Comparison of ENCODE assay signal across 24 mouse cellular contexts in genomic region chr12:40496387-40496786, GRCm38 (mm10). TPM values are rescaled to one million over a fixed set of nuclear protein-coding genes. Genes with fewer than 3 reads are reported as not detected.
A peak's percentile ranks its signal among the peaks of the same experiment; 100 is the strongest.
DNase-seq lines count a peak whose midpoint lies in the region; ATAC-seq and TF ChIP-seq lines count a peak whose summit lies in the region.
"Had no signal": no experiment of that assay in that cellular context is flagged by ENCODE, and none has a peak within 500 bp of the region (broad histone marks: within the 10 kb centered on the region; RNA-seq: fewer than 3 reads in every experiment).

No protein-coding gene starts in this region.

- 74% methylated on average over 11 of the region's 11 CpGs for WGBS in forebrain, postnatal 0 days
- 85% methylated on average over 11 of the region's 11 CpGs for WGBS in forebrain, embryonic 11.5 days
- 39% methylated on average over 11 of the region's 11 CpGs for WGBS in stomach, embryonic 14.5 days

- DNase-seq in forebrain, postnatal 0 days: no peak
- DNase-seq in forebrain, embryonic 11.5 days (ENCODE audit: low spot score): no peak
- no peak for DNase-seq in left cerebral cortex, adult 2 months (ENCODE audit: extremely low spot score in 1 of 2, low spot score in 2 of 2)
- DNase-seq in left cerebral cortex, postnatal 10 days (ENCODE audit: extremely low spot score in 1 of 2, low spot score in 2 of 2): no peak
- peak; percentile 41 for DNase-seq in MN1 (ENCODE audit: low spot score)
- no peak for DNase-seq in kidney, postnatal 25 days
- no peak for DNase-seq in cerebellum, adult 9-11 months
- DNase-seq: adrenal gland, postnatal 36 days; cerebellum, adult 11-12 months; cerebellum, postnatal 14 days; kidney, postnatal 4 days; layer of hippocampus, adult 9-11 months; liver; midbrain, embryonic 14.5 days; thymus, postnatal 14 days had no signal

- no peaks in the 10 kb centered on the region for H3K9me3 ChIP-seq in forebrain, postnatal 0 days (ENCODE audit: low read length)
- H3K9me3 ChIP-seq in forebrain, embryonic 11.5 days (ENCODE audit: control insufficient read depth, low read length): no peaks in the 10 kb centered on the region
- no peaks in the 10 kb centered on the region for H3K9me3 ChIP-seq in stomach, embryonic 14.5 days (ENCODE audit: control insufficient read depth, low read depth, low read length)
- H3K9me3 ChIP-seq: forebrain, embryonic 10.5 days; heart, embryonic 13.5 days; hindbrain, embryonic 13.5 days; limb, embryonic 10.5 days; liver, embryonic 15.5 days; neural tube, embryonic 12.5 days had no signal

- H3K4me3 ChIP-seq in forebrain, postnatal 0 days (ENCODE audit: low read depth, low read length): no peak overlapping the region
- no peak overlapping the region for H3K4me3 ChIP-seq in forebrain, embryonic 11.5 days (ENCODE audit: low read depth, low read length)
- peak overlapping the region; percentile 23 for H3K4me3 ChIP-seq in left cerebral cortex, adult 2 months
- H3K4me3 ChIP-seq in stomach, embryonic 14.5 days (ENCODE audit: low read depth, low read length): no peak overlapping the region
- H3K4me3 ChIP-seq: forebrain, embryonic 10.5 days; heart, embryonic 13.5 days; hindbrain, embryonic 13.5 days; limb, embryonic 10.5 days; liver, embryonic 15.5 days; megakaryocyte, embryonic 14.5 days; neural tube, embryonic 12.5 days had no signal

- H3K27ac ChIP-seq in forebrain, postnatal 0 days (ENCODE audit: low read depth, low read length): no peak overlapping the region; the same call in 1 of the 2 replicates
- H3K27ac ChIP-seq in forebrain, embryonic 11.5 days (ENCODE audit: low read depth, low read length): no peak overlapping the region
- H3K27ac ChIP-seq in left cerebral cortex, adult 2 months: peak overlapping the region; percentile 0; the same call in 1 of the 2 replicates
- H3K27ac ChIP-seq in stomach, embryonic 14.5 days (ENCODE audit: low read length): no peak overlapping the region
- H3K27ac ChIP-seq: forebrain, embryonic 10.5 days; heart, embryonic 13.5 days; hindbrain, embryonic 13.5 days; limb, embryonic 10.5 days; liver, embryonic 15.5 days; neural tube, embryonic 12.5 days had no signal

- H3K4me1 ChIP-seq in forebrain, postnatal 0 days (ENCODE audit: insufficient read depth): 0 out of 2 replicates have a peak, but pooled peaks cover 5% of the 10 kb centered on the region
- no peaks in the 10 kb centered on the region; the same call in 1 of the 2 replicates for H3K4me1 ChIP-seq in forebrain, embryonic 11.5 days (replicated peaks; ENCODE audit: control insufficient read depth, insufficient read depth, low read length)
- peaks cover 12% of the 10 kb centered on the region; the same call in 1 of the 2 replicates for H3K4me1 ChIP-seq in stomach, embryonic 14.5 days (ENCODE audit: control insufficient read depth, insufficient read depth, low read length)
- H3K4me1 ChIP-seq: megakaryocyte, embryonic 14.5 days had no signal

- intact Hi-C loops in left cerebral cortex, adult 2 months (cut with DNase I): no loop called here
- intact Hi-C loops in left cerebral cortex, postnatal 10 days (cut with DNase I): loop anchor here (5.0 kb wide), 1 partner anchor 49 kb away; the partner anchor contains the start of genes Dock4 and Zfp277

- TF ChIP-seq CTCF in forebrain, postnatal 0 days (IDR thresholded peaks at IDR 0.05; ENCODE audit: low read depth): no peak
- TF ChIP-seq CTCF in left cerebral cortex, adult 2 months (IDR thresholded peaks at IDR 0.05): no peak

- peak; percentile 49 for ATAC-seq in forebrain, postnatal 0 days
- ATAC-seq in forebrain, embryonic 11.5 days (replicated peaks; ENCODE audit: low FRiP score): no peak
- no peak for ATAC-seq in stomach, embryonic 14.5 days (ENCODE audit: insufficient number of reproducible peaks, insufficient read depth, low FRiP score, low read depth)
- ATAC-seq: inflammation-experienced regulatory T-cells, adult 6 months had no signal

- no peaks in the 10 kb centered on the region for H3K36me3 ChIP-seq in forebrain, postnatal 0 days (ENCODE audit: insufficient read depth)
- H3K36me3 ChIP-seq in forebrain, embryonic 11.5 days (ENCODE audit: control insufficient read depth, insufficient read depth, low read length): no peaks in the 10 kb centered on the region
- no peaks in the 10 kb centered on the region for H3K36me3 ChIP-seq in stomach, embryonic 14.5 days (ENCODE audit: control insufficient read depth, insufficient read depth, low read length)
- H3K36me3 ChIP-seq: forebrain, embryonic 10.5 days; heart, embryonic 13.5 days; hindbrain, embryonic 13.5 days; limb, embryonic 10.5 days; liver, embryonic 15.5 days; neural tube, embryonic 12.5 days had no signal

- H3K9ac ChIP-seq in forebrain, postnatal 0 days: no peak overlapping the region
- no peak overlapping the region for H3K9ac ChIP-seq in forebrain, embryonic 11.5 days (ENCODE audit: low read length)
- no peak overlapping the region for H3K9ac ChIP-seq in stomach, embryonic 14.5 days (replicated peaks; ENCODE audit: low read depth, low read length)
- H3K9ac ChIP-seq: heart, embryonic 13.5 days; hindbrain, embryonic 13.5 days; liver, embryonic 15.5 days; neural tube, embryonic 12.5 days had no signal

- H3K4me2 ChIP-seq in forebrain, postnatal 0 days (ENCODE audit: low read depth): no peak overlapping the region
- H3K4me2 ChIP-seq in forebrain, embryonic 11.5 days (ENCODE audit: low read depth, low read length, severe bottlenecking): no peak overlapping the region
- H3K4me2 ChIP-seq in stomach, embryonic 14.5 days (replicated peaks; ENCODE audit: low read depth, low read length): 0 out of 2 replicates have a peak overlapping the region, but pooled peaks have one; percentile 0
- H3K4me2 ChIP-seq: heart, embryonic 13.5 days; hindbrain, embryonic 13.5 days; liver, embryonic 15.5 days; neural tube, embryonic 12.5 days had no signal

- H3K27me3 ChIP-seq in forebrain, postnatal 0 days (ENCODE audit: insufficient read depth, low read length): no peaks in the 10 kb centered on the region
- no peaks in the 10 kb centered on the region for H3K27me3 ChIP-seq in forebrain, embryonic 11.5 days (ENCODE audit: control insufficient read depth, insufficient read depth, low read length)
- H3K27me3 ChIP-seq in stomach, embryonic 14.5 days (ENCODE audit: control insufficient read depth, insufficient read depth, low read length): no peaks in the 10 kb centered on the region
- H3K27me3 ChIP-seq: heart, embryonic 13.5 days; hindbrain, embryonic 13.5 days; liver, embryonic 15.5 days; neural tube, embryonic 12.5 days had no signal

RNA-seq across cellular contexts. Expression of gene Dock4, which starts 50.6 kb away (rescaled TPM):
- 27.5 and 30.9 TPM in 2 replicates for total RNA-seq in forebrain, postnatal 0 days (2014; rRNA removed)
- 3.6 and 10.5 TPM in 2 replicates for polyA plus RNA-seq in forebrain, postnatal 0 days (2015; fragmentation: Nextera tagmentation; extraction: Ambion mirVana)
- 18.7 and 19.8 TPM in 2 replicates for polyA plus RNA-seq in forebrain, embryonic 11.5 days (2014; fragmentation: Nextera tagmentation; extraction: Ambion mirVana)
- total RNA-seq in left cerebral cortex, adult 2 months (2021): 100 to 1,000 TPM in 1 of 2 experiments, 10 to 100 TPM in 1; 97.3 to 104 TPM
- 10 to 100 TPM; 69.4 to 69.7 TPM for total RNA-seq in left cerebral cortex, postnatal 10 days (2021)
- polyA plus RNA-seq in stomach, embryonic 14.5 days (2014; fragmentation: Nextera tagmentation; extraction: Ambion mirVana): 11.9 and 13.9 TPM in 2 replicates

RNA-seq across cellular contexts. Expression of gene Zfp277, which starts 50.7 kb away (rescaled TPM):
- total RNA-seq in forebrain, postnatal 0 days (2014; rRNA removed): 31.8 and 34.4 TPM in 2 replicates
- 30.7 and 31.6 TPM in 2 replicates for polyA plus RNA-seq in forebrain, postnatal 0 days (2015; fragmentation: Nextera tagmentation; extraction: Ambion mirVana)
- polyA plus RNA-seq in forebrain, embryonic 11.5 days (2014; fragmentation: Nextera tagmentation; extraction: Ambion mirVana): 36.5 and 38.7 TPM in 2 replicates
- total RNA-seq in left cerebral cortex, adult 2 months (2021): 10 to 100 TPM; 18.7 to 19.6 TPM
- total RNA-seq in left cerebral cortex, postnatal 10 days (2021): 10 to 100 TPM; 22.8 to 25.0 TPM
- 38.9 and 41.7 TPM in 2 replicates for polyA plus RNA-seq in stomach, embryonic 14.5 days (2014; fragmentation: Nextera tagmentation; extraction: Ambion mirVana)
